Mouse (Mus musculus) intestine, embryonic 15.5 days (tissue): ENCODE measurements around the gene Gpm6b. TPM values are rescaled to one million over a fixed set of nuclear protein-coding genes. Genes with fewer than 3 reads are reported as not detected.

Experiments used
- ATAC-seq: fragments of 200-750 bp; cut with Nextera tagmentation; 2 replicates; pipeline ENCODE4 v1.8.0; 2017; ENCODE audit warnings: moderate TSS enrichment, moderate library complexity
- H3K27ac ChIP-seq: fragments of 300-500 bp; sonication (generic); 2 replicates; pipeline ENCODE4 v1.5.1; 2015; ENCODE audit warnings: mild to moderate bottlenecking, inconsistent platforms
- H3K27me3 ChIP-seq: fragments of 300-500 bp; sonication (generic); replicated peaks from 2 replicates; pipeline ENCODE4 v1.6.1; 2015; ENCODE audit warnings: inconsistent platforms
- H3K36me3 ChIP-seq: fragments of 300-500 bp; sonication (generic); 2 replicates; pipeline ENCODE4 v1.6.1; 2015; ENCODE audit warnings: inconsistent platforms
- H3K4me1 ChIP-seq: fragments of 300-500 bp; sonication (generic); replicated peaks from 2 replicates; pipeline ENCODE4 v1.6.1; 2015; ENCODE audit warnings: inconsistent platforms
- H3K4me2 ChIP-seq: fragments of 300-500 bp; sonication (generic); replicated peaks from 2 replicates; pipeline ENCODE4 v1.6.1; 2015; ENCODE audit warnings: mild to moderate bottlenecking, inconsistent platforms
- H3K4me3 ChIP-seq: fragments of 300-500 bp; sonication (generic); replicated peaks from 2 replicates; pipeline ENCODE4 v1.5.1; 2015; ENCODE audit warnings: inconsistent platforms
- H3K9ac ChIP-seq: fragments of 300-500 bp; sonication (generic); 2 replicates; pipeline ENCODE4 v1.6.1; 2015; ENCODE audit warnings: inconsistent platforms
- H3K9me3 ChIP-seq: fragments of 300-500 bp; sonication (generic); 2 replicates; pipeline ENCODE4 v1.6.1; 2016; ENCODE audit warnings: inconsistent platforms
- WGBS: fragments of 180-500 bp; shearing (Covaris S2); methylation state at CpG from one replicate; pipeline ENCODE4 v1.1.7; 2015; 5-methylcytosine and 5-hydroxymethylcytosine counted together
- polyA plus RNA-seq: library from polyadenylated mRNA; unstranded; fragments of >200 nt; fragmentation: Nextera tagmentation; extraction: Ambion mirVana; gene quantifications from 2 replicates; pipeline ENCODE4 v1.2.1, GENCODE M21; 2015

Gpm6b gene
- polyA plus RNA-seq, 1 experiment from 2014 or later, result 22.6 TPM

- H3K27me3 ChIP-seq, result no peaks in the 10 kb centered on the region; the same call in none of the 2 replicates
- H3K9me3 ChIP-seq, result no peaks in the 10 kb centered on the region
- no peak overlapping the region for H3K4me3 ChIP-seq
- no peaks in the 10 kb centered on the region for H3K36me3 ChIP-seq
- no peak overlapping the region for H3K4me2 ChIP-seq
- H3K27ac ChIP-seq, result no peak overlapping the region
- H3K9ac ChIP-seq, result no peak overlapping the region
- ATAC-seq, result no peak
- no peaks in the 10 kb centered on the region for H3K4me1 ChIP-seq
- 81% methylated on average over 4 of the region's 4 CpGs for WGBS
These were observed 101.2 kb downstream of the Gpm6b start for GRCm38 (mm10) chrX:166339911-166340310.

GRCm38 (mm10) chrX:166341795-166342194 lies 103.1 kb downstream of the Gpm6b start:
- Histone ChIP-seq H3K27ac (no peak overlapping the region), H3K4me1 (no peaks in the 10 kb centered on the region), H3K27me3 (no peaks in the 10 kb centered on the region), H3K4me2 (no peak overlapping the region), H3K36me3 (no peaks in the 10 kb centered on the region), H3K9me3 (no peaks in the 10 kb centered on the region), H3K4me3 (no peak overlapping the region), H3K9ac (no peak overlapping the region)
- 85% methylated on average over 6 of the region's 6 CpGs for WGBS
- ATAC-seq, result no peak

GRCm38 (mm10) chrX:166344228-166345015 lies 105.7 kb downstream of the Gpm6b start:
- WGBS, result 35% methylated on average over 10 of the region's 10 CpGs
- Histone ChIP-seq H3K36me3 (no peaks in the 10 kb centered on the region), H3K27me3 (no peaks in the 10 kb centered on the region), H3K9ac (no peak overlapping the region), H3K27ac (no peak overlapping the region), H3K9me3 (no peaks in the 10 kb centered on the region), H3K4me2 (peak overlapping the region; percentile 28), H3K4me1 (no peaks in the 10 kb centered on the region), H3K4me3 (peak overlapping the region; percentile 7; the same call in 1 of the 2 replicates)
- ATAC-seq, result no peak

- no peak overlapping the region for H3K9ac ChIP-seq
- no peak overlapping the region for H3K27ac ChIP-seq
- H3K9me3 ChIP-seq, result no peaks in the 10 kb centered on the region
- H3K27me3 ChIP-seq, result no peaks in the 10 kb centered on the region
- no peaks in the 10 kb centered on the region for H3K36me3 ChIP-seq
- no peak overlapping the region for H3K4me3 ChIP-seq
- no peaks in the 10 kb centered on the region for H3K4me1 ChIP-seq
- 65% methylated on average over 6 of the region's 6 CpGs for WGBS
- ATAC-seq, result no peak
- no peak overlapping the region for H3K4me2 ChIP-seq
These were observed 109.4 kb downstream of the Gpm6b start for GRCm38 (mm10) chrX:166348086-166348485.

GRCm38 (mm10) chrX:166348634-166349033 lies 109.9 kb downstream of the Gpm6b start:
- Histone ChIP-seq H3K36me3 (no peaks in the 10 kb centered on the region), H3K4me3 (no peak overlapping the region), H3K4me2 (no peak overlapping the region), H3K27me3 (no peaks in the 10 kb centered on the region), H3K27ac (no peak overlapping the region), H3K4me1 (no peaks in the 10 kb centered on the region), H3K9me3 (no peaks in the 10 kb centered on the region), H3K9ac (no peak overlapping the region)
- no peak for ATAC-seq
- WGBS, result 78% methylated on average over 4 of the region's 4 CpGs

GRCm38 (mm10) chrX:166351790-166352189 lies 113.1 kb downstream of the Gpm6b start:
- 0 out of 2 replicates have a peak, but pooled peaks have one; percentile 47 for ATAC-seq
- Histone ChIP-seq H3K4me1 (no peaks in the 10 kb centered on the region), H3K9ac (no peak overlapping the region), H3K27me3 (no peaks in the 10 kb centered on the region), H3K4me3 (no peak overlapping the region), H3K4me2 (no peak overlapping the region), H3K27ac (no peak overlapping the region), H3K9me3 (no peaks in the 10 kb centered on the region), H3K36me3 (no peaks in the 10 kb centered on the region)
- 27% methylated on average over 6 of the region's 6 CpGs for WGBS

- Histone ChIP-seq H3K9ac (no peak overlapping the region), H3K27ac (no peak overlapping the region), H3K4me3 (no peak overlapping the region), H3K4me2 (no peak overlapping the region), H3K9me3 (no peaks in the 10 kb centered on the region), H3K4me1 (no peaks in the 10 kb centered on the region), H3K27me3 (no peaks in the 10 kb centered on the region), H3K36me3 (no peaks in the 10 kb centered on the region)
- WGBS, result 54% methylated on average over 2 of the region's 2 CpGs
- ATAC-seq, result no peak
These were observed 114.7 kb downstream of the Gpm6b start for GRCm38 (mm10) chrX:166353412-166353811.

GRCm38 (mm10) chrX:166354913-166355312 lies 116.2 kb downstream of the Gpm6b start:
- ATAC-seq, result no peak
- H3K9me3 ChIP-seq, result no peaks in the 10 kb centered on the region
- no peaks in the 10 kb centered on the region for H3K4me1 ChIP-seq
- no peak overlapping the region for H3K4me2 ChIP-seq
- WGBS, result 77% methylated on average over 1 of the region's 1 CpGs
- no peak overlapping the region for H3K4me3 ChIP-seq
- no peaks in the 10 kb centered on the region for H3K27me3 ChIP-seq
- H3K27ac ChIP-seq, result no peak overlapping the region
- no peak overlapping the region for H3K9ac ChIP-seq
- H3K36me3 ChIP-seq, result no peaks in the 10 kb centered on the region

GRCm38 (mm10) chrX:166356276-166356675 lies 117.6 kb downstream of the Gpm6b start:
- Histone ChIP-seq H3K4me2 (no peak overlapping the region), H3K4me3 (no peak overlapping the region), H3K4me1 (no peaks in the 10 kb centered on the region), H3K36me3 (no peaks in the 10 kb centered on the region), H3K27ac (no peak overlapping the region), H3K9me3 (no peaks in the 10 kb centered on the region), H3K9ac (no peak overlapping the region), H3K27me3 (no peaks in the 10 kb centered on the region)
- no peak for ATAC-seq
- WGBS, result 90% methylated on average over 3 of the region's 3 CpGs

GRCm38 (mm10) chrX:166358955-166359354 lies 120.2 kb downstream of the Gpm6b start:
- Histone ChIP-seq H3K4me1 (no peaks in the 10 kb centered on the region), H3K36me3 (no peaks in the 10 kb centered on the region), H3K27me3 (no peaks in the 10 kb centered on the region), H3K27ac (no peak overlapping the region), H3K9ac (no peak overlapping the region), H3K4me2 (no peak overlapping the region), H3K4me3 (no peak overlapping the region), H3K9me3 (no peaks in the 10 kb centered on the region)
- ATAC-seq, result no peak
- 72% methylated on average over 2 of the region's 2 CpGs for WGBS

GRCm38 (mm10) chrX:166359927-166360440 lies 121.3 kb downstream of the Gpm6b start:
- ATAC-seq, result no peak
- H3K36me3 ChIP-seq, result no peaks in the 10 kb centered on the region
- no peak overlapping the region for H3K4me3 ChIP-seq
- WGBS, result 74% methylated on average over 2 of the region's 2 CpGs
- no peak overlapping the region for H3K27ac ChIP-seq
- H3K9ac ChIP-seq, result no peak overlapping the region
- H3K9me3 ChIP-seq, result no peaks in the 10 kb centered on the region
- H3K27me3 ChIP-seq, result no peaks in the 10 kb centered on the region
- no peaks in the 10 kb centered on the region for H3K4me1 ChIP-seq
- no peak overlapping the region for H3K4me2 ChIP-seq

GRCm38 (mm10) chrX:166360455-166360854 lies 121.7 kb downstream of the Gpm6b start:
- H3K4me2 ChIP-seq, result no peak overlapping the region
- no peaks in the 10 kb centered on the region for H3K9me3 ChIP-seq
- no peak for ATAC-seq
- no peak overlapping the region for H3K27ac ChIP-seq
- no peaks in the 10 kb centered on the region for H3K36me3 ChIP-seq
- H3K9ac ChIP-seq, result no peak overlapping the region
- H3K4me1 ChIP-seq, result no peaks in the 10 kb centered on the region
- H3K27me3 ChIP-seq, result no peaks in the 10 kb centered on the region
- WGBS, result 78% methylated on average over 4 of the region's 4 CpGs
- H3K4me3 ChIP-seq, result no peak overlapping the region
